Mouse (Mus musculus): ENCODE results near the gene Nr1d1.

GRCm38 (mm10) chr11:98754151-98754620, 20.9 kb downstream of the Nr1d1 start:
- TF ChIP-seq CTCF (IDR thresholded peaks at IDR 0.05; ENCODE audit: extremely low read depth, insufficient read depth, insufficient read length, insufficient replicate concordance): no peak
- TF ChIP-seq POLR2A (IDR thresholded peaks at IDR 0.05; ENCODE audit: low read depth, low read length): no peak

Measured in spleen, adult 2 months (tissue).